Mouse (Mus musculus): ENCODE results near the gene Tbx1. TPM values are rescaled to one million over a fixed set of nuclear protein-coding genes. Genes with fewer than 3 reads are reported as not detected.

Gene Tbx1
- polyA plus RNA-seq, 1 experiment from 2014 or later, result 0.56 TPM

Other genes with a start within 250 kb of the Tbx1 start
- gene Tango2, start 242.6 kb downstream of the Tbx1 start, polyA plus RNA-seq (2015; fragmentation: Nextera tagmentation; extraction: Ambion mirVana), result 59.2 and 63.2 TPM in 2 replicates
- 77.2 and 95.0 TPM in 2 replicates for gene Arvcf, start 242.5 kb downstream of the Tbx1 start, polyA plus RNA-seq (2015; fragmentation: Nextera tagmentation; extraction: Ambion mirVana)
- gene Txnrd2, start 164.3 kb downstream of the Tbx1 start, polyA plus RNA-seq (2015; fragmentation: Nextera tagmentation; extraction: Ambion mirVana), result 23.4 and 25.1 TPM in 2 replicates
- gene Comt, start 163.8 kb downstream of the Tbx1 start, polyA plus RNA-seq (2015; fragmentation: Nextera tagmentation; extraction: Ambion mirVana), result 64.0 and 70.1 TPM in 2 replicates
- gene Gnb1l, start 92.0 kb downstream of the Tbx1 start, polyA plus RNA-seq (2015; fragmentation: Nextera tagmentation; extraction: Ambion mirVana), result 14.5 and 14.8 TPM in 2 replicates
- gene Rtl10, start 91.8 kb downstream of the Tbx1 start, polyA plus RNA-seq (2015; fragmentation: Nextera tagmentation; extraction: Ambion mirVana), result 3.6 TPM in 2 replicates
- gene Gp1bb, start 31.7 kb upstream of the Tbx1 start, polyA plus RNA-seq (2015; fragmentation: Nextera tagmentation; extraction: Ambion mirVana), result 5.1 and 6.0 TPM in 2 replicates
- gene Gm49601, start 35.8 kb upstream of the Tbx1 start, polyA plus RNA-seq (2015; fragmentation: Nextera tagmentation; extraction: Ambion mirVana), result 10.0 and 18.2 TPM in 2 replicates
- 115 and 120 TPM in 2 replicates for gene Sept5, start 39.3 kb upstream of the Tbx1 start, polyA plus RNA-seq (2015; fragmentation: Nextera tagmentation; extraction: Ambion mirVana)
- 44.6 and 53.2 TPM in 2 replicates for gene Cldn5, start 186.2 kb upstream of the Tbx1 start, polyA plus RNA-seq (2015; fragmentation: Nextera tagmentation; extraction: Ambion mirVana)
- 114 and 118 TPM in 2 replicates for gene Ufd1, start 221.1 kb upstream of the Tbx1 start, polyA plus RNA-seq (2015; fragmentation: Nextera tagmentation; extraction: Ambion mirVana)
- gene Cdc45, start 221.3 kb upstream of the Tbx1 start, polyA plus RNA-seq (2015; fragmentation: Nextera tagmentation; extraction: Ambion mirVana), result 48.7 and 51.3 TPM in 2 replicates
- gene 2510002D24Rik, start 245.9 kb upstream of the Tbx1 start, polyA plus RNA-seq (2015; fragmentation: Nextera tagmentation; extraction: Ambion mirVana), result 26.1 and 29.6 TPM in 2 replicates
- gene Gm28539, start 245.9 kb upstream of the Tbx1 start, polyA plus RNA-seq (2015; fragmentation: Nextera tagmentation; extraction: Ambion mirVana), result not detected in 2 replicates